Mouse (Mus musculus) neural tube, embryonic 15.5 days (tissue): ENCODE data around the gene Ghrl. TPM values are rescaled to one million over a fixed set of nuclear protein-coding genes. Genes with fewer than 3 reads are reported as not detected.
A peak's percentile ranks its signal among the peaks of the same experiment; 100 is the strongest.

Experiments used
- ATAC-seq: fragments of 200-750 bp; cut with Nextera tagmentation; 2 replicates; pipeline ENCODE4 v1.8.0; 2017; ENCODE audit warnings: mild to moderate bottlenecking, moderate TSS enrichment, moderate library complexity; ENCODE audit not compliant: low FRiP score
- H3K27ac ChIP-seq: fragments of 300-500 bp; sonication (generic); replicated peaks from 2 replicates; pipeline ENCODE4 v1.5.1; 2015; ENCODE audit warnings: mild to moderate bottlenecking, inconsistent platforms
- H3K27me3 ChIP-seq: fragments of 300-500 bp; sonication (generic); replicated peaks from 2 replicates; pipeline ENCODE4 v1.6.1; 2015; ENCODE audit warnings: inconsistent platforms
- H3K36me3 ChIP-seq: fragments of 300-500 bp; sonication (generic); 2 replicates; pipeline ENCODE4 v1.6.1; 2015; ENCODE audit warnings: inconsistent platforms
- H3K4me1 ChIP-seq: fragments of 300-500 bp; sonication (generic); 2 replicates; pipeline ENCODE4 v1.6.1; 2015; ENCODE audit warnings: inconsistent platforms
- H3K4me2 ChIP-seq: fragments of 300-500 bp; sonication (generic); 2 replicates; pipeline ENCODE4 v1.6.1; 2015; ENCODE audit warnings: inconsistent platforms, mild to moderate bottlenecking, moderate library complexity
- H3K4me3 ChIP-seq: fragments of 300-500 bp; sonication (generic); replicated peaks from 2 replicates; pipeline ENCODE4 v1.5.1; 2015; ENCODE audit warnings: mild to moderate bottlenecking, inconsistent platforms
- H3K9ac ChIP-seq: fragments of 300-500 bp; sonication (generic); replicated peaks from 2 replicates; pipeline ENCODE4 v1.6.1; 2015; ENCODE audit warnings: mild to moderate bottlenecking, inconsistent platforms
- H3K9me3 ChIP-seq: fragments of 300-500 bp; sonication (generic); replicated peaks from 2 replicates; pipeline ENCODE4 v1.6.1; 2016; ENCODE audit warnings: inconsistent platforms
- WGBS: fragments of 180-500 bp; shearing (Covaris S2); methylation state at CpG from one replicate; pipeline ENCODE4 v1.1.7; 2015; ENCODE audit warnings: mixed read lengths; 5-methylcytosine and 5-hydroxymethylcytosine counted together
- polyA plus RNA-seq: library from polyadenylated mRNA; unstranded; fragments of >200 nt; fragmentation: Nextera tagmentation; extraction: Ambion mirVana; gene quantifications from 2 replicates; pipeline ENCODE4 v1.2.1, GENCODE M21; 2015

The Ghrl gene
- polyA plus RNA-seq, 1 experiment from 2014 or later: 1.1 TPM

DNA sequence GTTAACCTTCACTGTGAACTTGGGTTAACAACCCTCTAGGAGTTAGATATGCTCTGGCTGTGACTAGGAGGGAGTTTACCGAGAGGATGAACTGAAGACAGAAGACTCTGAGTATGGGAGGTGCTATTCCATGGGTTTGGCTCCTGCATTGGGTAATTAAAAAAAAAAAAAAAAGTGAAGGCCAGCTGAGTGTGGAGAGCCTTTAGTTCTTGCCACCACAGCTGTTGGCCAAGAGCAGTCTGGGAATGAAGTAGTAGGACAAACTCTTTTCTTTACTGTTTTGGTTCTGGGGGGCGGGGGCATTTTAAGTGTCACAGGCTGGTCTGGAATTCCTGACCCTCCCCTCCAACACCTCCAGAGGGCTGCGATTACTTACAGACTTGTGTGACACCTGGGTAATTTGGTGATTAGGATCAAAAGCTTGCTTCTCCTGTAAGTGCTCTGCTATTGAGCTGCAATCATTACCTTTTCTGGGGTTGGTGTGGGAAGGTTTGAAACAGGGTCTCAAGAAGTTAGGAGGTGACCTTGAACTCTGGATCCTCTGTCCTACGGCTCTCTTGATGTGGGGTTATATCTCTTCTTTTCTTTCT, 23.8 kb downstream of the Ghrl start:
- ATAC-seq: no peak
- Histone ChIP-seq H3K4me3 (peak overlapping the region; percentile 87), H3K9ac (peak overlapping the region; percentile 49; the same call in 1 of the 2 replicates), H3K9me3 (no peaks in the 10 kb centered on the region), H3K27me3 (no peaks in the 10 kb centered on the region), H3K27ac (peak overlapping the region; percentile 85), H3K4me2 (peak overlapping the region; percentile 96), H3K36me3 (no peaks in the 10 kb centered on the region), H3K4me1 (peaks cover 36% of the 10 kb centered on the region)
- WGBS: 67% methylated on average over 4 of the region's 4 CpGs

DNA sequence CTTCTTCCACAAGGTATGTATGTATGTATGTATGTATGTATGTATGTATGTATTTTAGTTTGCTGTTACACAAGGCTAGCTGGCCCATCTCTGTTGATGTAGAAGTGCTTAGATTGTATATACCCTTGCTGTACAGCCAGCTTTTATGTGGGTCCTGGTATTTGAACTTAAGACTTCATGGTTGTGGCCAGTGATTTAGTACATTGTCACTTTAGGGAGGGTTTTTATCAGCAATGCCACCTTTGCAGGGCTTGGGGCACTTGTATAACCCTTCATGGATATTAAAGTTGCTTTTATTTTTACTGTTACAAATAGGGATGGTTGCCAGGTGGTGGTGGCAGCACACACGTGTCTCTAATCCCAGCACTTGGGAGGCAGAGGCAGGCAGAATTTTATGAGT, 24.5 kb downstream of the Ghrl start:
- Histone ChIP-seq H3K4me3 (no peak overlapping the region), H3K4me2 (no peak overlapping the region), H3K9ac (no peak overlapping the region), H3K4me1 (peaks cover 37% of the 10 kb centered on the region), H3K9me3 (no peaks in the 10 kb centered on the region), H3K27ac (no peak overlapping the region), H3K36me3 (no peaks in the 10 kb centered on the region), H3K27me3 (no peaks in the 10 kb centered on the region)
- no peak for ATAC-seq
- 63% methylated on average over 1 of the region's 1 CpGs for WGBS

DNA sequence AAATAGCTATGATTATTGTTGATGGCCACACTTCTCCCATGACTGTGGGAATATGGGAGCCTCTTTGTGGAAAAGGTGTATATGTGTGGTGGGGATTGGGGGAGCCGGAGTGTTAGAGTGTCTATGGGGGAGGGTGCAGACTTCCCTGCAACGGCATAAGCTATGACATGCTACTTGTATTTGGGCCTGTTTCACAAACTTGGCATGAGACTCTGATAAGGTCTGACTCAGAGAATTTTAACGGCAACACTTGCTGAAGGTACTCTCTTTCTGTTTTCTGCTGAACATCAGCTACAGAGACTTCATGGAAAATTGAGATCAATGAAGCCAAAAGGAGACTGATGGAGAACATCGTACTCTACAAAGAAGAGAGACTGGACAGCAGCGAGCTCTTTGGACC, 26.3 kb downstream of the Ghrl start:
- Histone ChIP-seq H3K9ac (no peak overlapping the region), H3K27ac (no peak overlapping the region), H3K36me3 (no peaks in the 10 kb centered on the region), H3K4me2 (no peak overlapping the region), H3K27me3 (no peaks in the 10 kb centered on the region), H3K4me3 (no peak overlapping the region), H3K4me1 (peaks cover 28% of the 10 kb centered on the region), H3K9me3 (no peaks in the 10 kb centered on the region)
- ATAC-seq: no peak
- WGBS: 91% methylated on average over 5 of the region's 5 CpGs

DNA sequence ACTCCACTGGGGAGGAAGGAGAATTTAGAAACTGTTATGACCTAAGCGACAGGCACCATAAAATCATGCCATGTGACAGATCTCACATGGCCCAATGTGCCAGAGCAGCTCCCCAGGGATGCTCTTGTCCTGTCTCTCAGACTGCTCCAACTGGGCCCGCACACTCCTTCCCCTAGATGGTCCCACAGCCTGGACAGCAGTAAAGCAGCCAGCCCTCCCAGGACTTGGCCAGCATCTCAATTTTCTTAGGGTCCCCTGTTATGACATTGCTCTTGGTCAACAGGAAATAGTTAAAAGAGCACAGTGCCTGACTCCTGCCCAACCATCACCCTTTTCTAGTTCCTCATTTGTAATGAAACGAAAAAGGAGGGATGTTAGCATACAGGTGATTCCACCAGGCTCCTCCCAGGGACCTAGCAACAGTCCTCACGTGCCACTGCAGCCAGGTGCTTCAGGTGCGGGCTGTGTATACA, 27.0 kb downstream of the Ghrl start:
- Histone ChIP-seq H3K9ac (no peak overlapping the region), H3K9me3 (no peaks in the 10 kb centered on the region), H3K4me1 (peaks cover 21% of the 10 kb centered on the region), H3K27me3 (no peaks in the 10 kb centered on the region), H3K27ac (no peak overlapping the region), H3K4me2 (no peak overlapping the region), H3K36me3 (no peaks in the 10 kb centered on the region), H3K4me3 (no peak overlapping the region)
- no peak for ATAC-seq
- WGBS: 82% methylated on average over 5 of the region's 5 CpGs

DNA sequence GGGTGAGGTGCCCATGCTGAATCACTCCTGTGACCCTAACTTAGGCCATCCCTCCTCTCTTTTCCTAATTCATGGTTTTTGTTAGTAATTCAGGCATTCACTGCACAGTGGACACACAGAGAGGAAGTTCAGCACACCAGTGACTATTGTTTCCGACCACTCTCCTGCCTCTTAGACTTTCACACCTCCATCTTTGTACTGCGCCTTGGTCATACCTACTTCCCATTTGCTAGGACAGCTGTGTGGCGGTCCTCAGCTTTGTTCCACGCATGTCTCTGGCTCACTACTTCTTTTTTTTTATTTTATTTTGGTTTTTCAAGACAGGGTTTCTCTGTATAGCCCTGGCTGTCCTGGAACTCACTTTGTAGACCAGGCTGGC, 28.6 kb downstream of the Ghrl start:
- no peak for ATAC-seq
- Histone ChIP-seq H3K4me1 (peaks cover 17% of the 10 kb centered on the region), H3K27ac (peak overlapping the region; percentile 56; the same call in 1 of the 2 replicates), H3K9me3 (no peaks in the 10 kb centered on the region), H3K4me3 (no peak overlapping the region), H3K4me2 (peak overlapping the region; percentile 34), H3K27me3 (no peaks in the 10 kb centered on the region), H3K9ac (peak overlapping the region; percentile 28; the same call in 1 of the 2 replicates), H3K36me3 (no peaks in the 10 kb centered on the region)
- WGBS: 77% methylated on average over 4 of the region's 4 CpGs

DNA sequence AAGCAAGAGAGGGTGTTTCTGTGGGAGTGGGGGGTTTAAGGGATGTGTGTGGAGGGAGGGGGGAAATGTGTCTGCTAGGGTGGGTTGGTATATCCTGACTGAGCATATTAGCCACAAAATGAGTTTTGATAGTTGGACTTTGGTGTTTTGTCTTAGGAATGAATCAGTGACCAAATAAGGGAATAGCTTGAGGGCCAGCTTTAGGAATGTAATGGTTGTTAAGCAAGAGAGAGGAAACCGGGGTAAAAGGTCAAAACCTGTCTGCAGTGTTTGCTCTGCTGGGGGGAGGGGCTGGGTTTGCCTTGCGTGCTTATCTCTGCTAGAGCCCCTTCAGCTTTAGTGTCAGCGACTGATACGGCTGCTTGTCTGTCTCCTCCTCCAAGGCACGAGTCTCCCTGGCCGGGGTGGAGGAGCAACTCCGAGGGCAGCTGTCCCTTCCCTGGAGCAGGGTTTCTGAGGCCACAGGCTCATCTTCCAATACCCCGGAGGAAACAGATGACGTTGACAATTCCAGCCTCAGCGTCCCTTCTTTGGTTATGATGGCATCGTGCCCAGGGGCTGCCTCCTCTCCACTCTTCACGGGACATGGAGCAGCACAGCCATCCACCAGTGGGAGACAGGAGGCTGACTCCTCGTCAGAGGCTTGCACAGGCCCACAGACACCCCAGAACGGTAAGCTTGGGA, 29.1 kb downstream of the Ghrl start:
- Histone ChIP-seq H3K27ac (peak overlapping the region; percentile 56; the same call in 1 of the 2 replicates), H3K4me1 (peaks cover 14% of the 10 kb centered on the region), H3K9me3 (no peaks in the 10 kb centered on the region), H3K4me3 (no peak overlapping the region), H3K4me2 (peak overlapping the region; percentile 34), H3K27me3 (no peaks in the 10 kb centered on the region), H3K36me3 (no peaks in the 10 kb centered on the region), H3K9ac (peak overlapping the region; percentile 28; the same call in 1 of the 2 replicates)
- no peak for ATAC-seq
- WGBS: 6% methylated on average over 14 of the region's 14 CpGs

DNA sequence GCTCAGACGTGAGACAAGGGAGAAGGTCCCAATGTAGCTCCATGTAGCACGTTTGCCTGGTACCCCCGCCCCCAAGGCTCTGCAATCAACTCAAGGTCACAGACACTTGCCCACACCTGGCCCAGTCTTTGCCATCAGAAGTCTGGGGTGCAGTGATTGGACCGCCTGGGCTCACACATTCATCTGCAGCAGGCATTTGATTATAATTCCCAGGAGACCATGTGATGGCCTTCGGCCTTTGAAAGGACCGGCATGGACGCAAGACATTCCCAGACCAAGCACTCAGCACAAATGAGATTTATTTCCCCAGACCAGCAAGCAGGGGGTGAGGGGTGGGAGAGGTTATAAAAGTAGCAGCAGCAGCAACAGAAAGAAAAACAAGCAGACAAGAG, 29.7 kb downstream of the Ghrl start:
- WGBS: 10% methylated on average over 7 of the region's 7 CpGs
- Histone ChIP-seq H3K4me2 (no peak overlapping the region), H3K27ac (peak overlapping the region; percentile 56; the same call in 1 of the 2 replicates), H3K4me3 (no peak overlapping the region), H3K9ac (no peak overlapping the region), H3K4me1 (peaks cover 14% of the 10 kb centered on the region), H3K9me3 (no peaks in the 10 kb centered on the region), H3K27me3 (no peaks in the 10 kb centered on the region), H3K36me3 (no peaks in the 10 kb centered on the region)
- ATAC-seq: no peak

DNA sequence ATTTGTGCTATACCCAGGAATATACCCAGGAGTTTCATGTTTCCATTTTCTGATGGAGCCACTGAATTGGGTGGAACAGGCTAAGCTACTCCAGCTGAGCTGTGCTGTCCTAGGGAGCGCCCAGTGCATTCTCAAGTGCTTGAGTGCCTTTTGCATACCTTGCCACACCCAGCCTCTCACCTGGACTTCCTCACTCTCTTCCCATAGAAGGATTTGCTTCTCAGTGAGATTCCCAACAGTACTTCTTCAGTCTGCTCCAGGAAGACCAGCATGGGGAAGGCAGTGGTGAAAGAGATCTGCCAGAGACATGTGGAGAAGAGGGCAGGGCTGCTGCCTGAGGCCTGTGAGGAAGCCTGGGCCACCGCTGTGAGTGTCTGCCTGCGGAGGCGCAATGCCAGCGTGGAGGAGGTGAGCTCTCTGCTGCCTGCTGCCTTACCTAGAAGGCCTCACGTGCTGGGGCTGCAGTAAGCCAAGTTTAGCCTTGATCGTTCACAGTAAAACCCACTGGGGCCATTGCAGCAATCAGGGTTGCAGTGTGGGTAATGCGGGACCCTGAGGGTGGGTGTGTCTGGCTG, 33.0 kb downstream of the Ghrl start:
- no peaks in the 10 kb centered on the region for H3K27me3 ChIP-seq
- WGBS: 49% methylated on average over 8 of the region's 8 CpGs
- ATAC-seq: no peak
- no peak overlapping the region for H3K4me3 ChIP-seq
- no peaks in the 10 kb centered on the region for H3K9me3 ChIP-seq
- H3K36me3 ChIP-seq: 0 out of 2 replicates have a peak, but pooled peaks cover 2% of the 10 kb centered on the region
- H3K4me2 ChIP-seq: no peak overlapping the region
- H3K27ac ChIP-seq: no peak overlapping the region
- peaks cover 14% of the 10 kb centered on the region for H3K4me1 ChIP-seq
- H3K9ac ChIP-seq: no peak overlapping the region

DNA sequence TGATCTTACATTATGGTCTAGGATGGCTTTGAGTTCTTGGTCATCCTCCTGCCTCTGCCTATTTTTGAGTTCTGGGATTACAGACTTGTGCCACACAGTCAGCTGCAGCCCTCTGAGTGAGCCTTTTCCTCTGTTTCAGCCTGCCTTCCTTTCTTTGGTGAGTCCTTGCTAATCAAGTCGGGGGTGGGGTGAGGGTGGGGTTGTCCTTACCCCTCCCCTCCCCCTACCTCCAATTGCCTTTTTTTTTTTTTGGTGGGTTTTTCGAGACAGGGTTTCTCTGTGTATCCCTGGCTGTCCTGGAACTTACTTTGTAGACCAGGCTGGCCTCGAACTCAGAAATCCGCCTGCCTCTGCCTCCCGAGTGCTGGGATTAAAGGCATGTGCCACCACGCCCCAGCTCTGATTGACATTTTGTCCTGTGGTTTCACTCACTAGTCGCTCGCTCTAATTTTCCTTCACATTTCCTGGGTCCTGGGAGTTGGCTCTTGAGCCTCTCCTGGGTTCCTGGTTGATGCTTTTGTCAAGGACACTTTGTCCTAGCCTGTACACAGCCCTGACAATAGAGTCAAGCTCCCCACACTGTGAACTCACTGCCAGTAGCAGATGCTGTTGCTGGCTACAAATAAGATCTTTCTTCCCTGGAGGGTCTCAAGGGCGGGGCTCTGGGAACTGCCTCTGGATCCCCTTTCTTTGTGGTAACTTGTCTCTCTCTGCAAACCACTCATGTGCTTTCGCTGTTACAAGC, 36.4 kb downstream of the Ghrl start:
- 96% methylated on average over 10 of the region's 10 CpGs for WGBS
- H3K27ac ChIP-seq: no peak overlapping the region
- H3K9ac ChIP-seq: no peak overlapping the region
- no peak overlapping the region for H3K4me2 ChIP-seq
- H3K27me3 ChIP-seq: no peaks in the 10 kb centered on the region
- no peak for ATAC-seq
- no peak overlapping the region for H3K4me3 ChIP-seq
- 0 out of 2 replicates have a peak, but pooled peaks cover 2% of the 10 kb centered on the region for H3K36me3 ChIP-seq
- H3K4me1 ChIP-seq: no peaks in the 10 kb centered on the region
- no peaks in the 10 kb centered on the region for H3K9me3 ChIP-seq

DNA sequence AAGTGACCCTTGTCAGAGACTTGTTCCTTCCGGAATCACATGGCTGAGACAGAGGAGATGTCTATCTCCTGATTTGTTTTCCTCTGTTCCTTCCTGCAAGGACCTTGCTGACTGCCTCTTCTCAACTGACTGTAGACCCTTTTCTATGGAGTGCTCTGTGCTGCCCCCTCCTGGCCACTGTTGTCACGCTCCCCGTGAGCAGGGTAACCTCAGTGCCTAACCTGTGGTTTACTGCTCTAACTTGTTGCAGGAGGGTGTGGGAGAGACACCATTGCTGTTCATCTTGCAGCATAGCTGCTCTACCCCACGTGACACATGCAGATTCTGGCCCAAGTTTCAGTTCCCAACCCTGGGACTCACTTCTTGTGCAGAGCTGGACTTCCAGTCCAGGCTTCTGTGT, 38.4 kb downstream of the Ghrl start:
- Histone ChIP-seq H3K4me3 (no peak overlapping the region), H3K27me3 (no peaks in the 10 kb centered on the region), H3K4me2 (no peak overlapping the region), H3K27ac (no peak overlapping the region), H3K9ac (no peak overlapping the region), H3K36me3 (0 out of 2 replicates have a peak, but pooled peaks cover 2% of the 10 kb centered on the region), H3K9me3 (no peaks in the 10 kb centered on the region), H3K4me1 (no peaks in the 10 kb centered on the region)
- 19% methylated on average over 4 of the region's 4 CpGs for WGBS
- ATAC-seq: no peak

DNA sequence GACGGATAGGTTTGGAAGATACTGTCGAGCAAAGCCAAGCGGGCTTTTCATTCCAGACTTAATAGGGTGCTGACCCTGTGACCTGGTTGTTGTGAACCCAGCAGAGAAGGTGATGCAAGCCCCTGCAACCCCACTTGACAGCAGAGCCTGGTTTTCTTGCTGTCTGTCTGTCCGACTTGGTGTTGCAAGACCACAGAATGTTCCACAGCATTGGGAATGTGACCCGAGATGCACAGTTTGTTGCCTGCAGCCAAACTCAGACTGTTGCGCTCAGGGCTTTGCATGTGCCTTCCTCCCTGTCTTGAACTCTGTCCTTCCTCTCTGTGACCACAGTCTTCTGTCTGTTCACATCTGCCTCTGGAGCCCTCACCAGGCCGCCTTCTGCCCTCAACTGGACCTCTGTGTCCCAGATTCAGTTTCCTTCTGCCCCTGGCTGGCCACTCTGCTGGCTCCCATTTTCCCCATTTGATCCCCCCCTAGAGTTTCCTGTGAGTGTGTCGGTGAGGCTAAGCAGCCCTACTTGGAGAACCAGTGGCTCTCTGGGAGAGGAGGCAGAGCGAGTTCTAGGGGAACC, 39.6 kb downstream of the Ghrl start:
- Histone ChIP-seq H3K4me1 (no peaks in the 10 kb centered on the region), H3K27ac (no peak overlapping the region), H3K4me2 (no peak overlapping the region), H3K36me3 (0 out of 2 replicates have a peak, but pooled peaks cover 2% of the 10 kb centered on the region), H3K4me3 (no peak overlapping the region), H3K9me3 (no peaks in the 10 kb centered on the region), H3K9ac (no peak overlapping the region), H3K27me3 (no peaks in the 10 kb centered on the region)
- no peak for ATAC-seq
- WGBS: 88% methylated on average over 9 of the region's 9 CpGs
